In the genomic region with DNA sequence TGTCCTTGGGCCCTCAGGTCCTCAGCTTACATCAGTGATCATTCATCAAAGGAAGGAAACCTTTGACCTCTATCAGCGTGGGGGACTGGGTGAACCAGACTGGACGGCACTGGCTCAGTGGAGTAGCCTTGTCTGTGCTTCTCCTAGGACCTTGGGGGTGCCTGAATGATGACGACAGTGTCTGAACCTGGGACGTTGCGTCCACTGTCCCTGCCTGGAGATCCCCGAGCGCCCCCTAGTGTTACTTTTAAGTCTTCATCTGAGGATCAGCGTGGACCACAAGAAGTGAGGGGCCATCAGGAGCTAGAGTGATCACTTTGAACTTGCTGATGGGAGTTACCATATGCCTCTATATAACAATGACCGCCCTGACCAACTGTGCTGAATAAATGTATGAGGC, we compare ENCODE assay signal across 10 mouse cellular contexts. TPM values are rescaled to one million over a fixed set of nuclear protein-coding genes. Genes with fewer than 3 reads are reported as not detected.
DNase-seq lines count a peak whose midpoint lies in the region; ATAC-seq and TF ChIP-seq lines count a peak whose summit lies in the region.
"Had no signal": no experiment of that assay in that cellular context is flagged by ENCODE, and none has a peak within 500 bp of the region (broad histone marks: within the 10 kb centered on the region; RNA-seq: fewer than 3 reads in every experiment).

No protein-coding gene starts in this region.

- ATAC-seq in heart, embryonic 15.5 days (replicated peaks; ENCODE audit: insufficient number of reproducible peaks, insufficient read depth, low FRiP score, low read depth): peak; percentile 35; the same call in 1 of the 2 replicates
- ATAC-seq in megakaryocyte, adult 5-6 weeks (ENCODE audit: poor library complexity, severe bottlenecking): peak; percentile 45; the same call in 1 of the 2 replicates
- ATAC-seq in erythroid progenitor cell, adult 5-6 weeks (replicated peaks; ENCODE audit: low FRiP score, poor library complexity, severe bottlenecking): no peak

- H3K27me3 ChIP-seq in kidney, adult 2 months (replicated peaks; ENCODE audit: control insufficient read depth, insufficient read depth, low read length): no peaks in the 10 kb centered on the region
- H3K27me3 ChIP-seq in CH12.LX (replicated peaks): peaks cover 51% of the 10 kb centered on the region
- peaks cover 26% of the 10 kb centered on the region for H3K27me3 ChIP-seq in heart, embryonic 15.5 days

- DNase-seq in kidney, adult 2 months: peak; percentile 52
- no peak for DNase-seq in kidney, adult 11 months
- peak; percentile 66 for DNase-seq in CH12.LX (ENCODE audit: extremely low read depth)
- peak; percentile 73 for DNase-seq in adrenal gland, postnatal 10 days
- no peak for DNase-seq in frontal cortex, postnatal 25 days (ENCODE audit: low spot score in 2 of 2)
- DNase-seq: liver, embryonic 13.5 days had no signal

- no peak overlapping the region for H3K27ac ChIP-seq in kidney, adult 2 months (ENCODE audit: insufficient read depth, low read depth, low read length)
- H3K27ac ChIP-seq in CH12.LX (ENCODE audit: insufficient read depth, low read depth): no peak overlapping the region
- no peak overlapping the region for H3K27ac ChIP-seq in heart, embryonic 15.5 days
- H3K27ac ChIP-seq: embryonic facial prominence, embryonic 12.5 days; liver, embryonic 13.5 days had no signal

- no peak for TF ChIP-seq EP300 in CH12.LX (IDR thresholded peaks at IDR 0.05; ENCODE audit: low read length)

- H3K79me2 ChIP-seq in CH12.LX (replicated peaks; ENCODE audit: control insufficient read depth, extremely low read depth, insufficient read depth, poor library complexity, severe bottlenecking): no peaks in the 10 kb centered on the region

- no peak overlapping the region for H3K4me2 ChIP-seq in CH12.LX (ENCODE audit: insufficient read depth, low read depth, poor library complexity, severe bottlenecking)
- no peak overlapping the region for H3K4me2 ChIP-seq in heart, embryonic 15.5 days
- H3K4me2 ChIP-seq: embryonic facial prominence, embryonic 12.5 days; liver, embryonic 13.5 days had no signal

- WGBS in kidney, adult 2 months: 6% methylated on average over 9 of the region's 9 CpGs
- WGBS in heart, embryonic 15.5 days: 3% methylated on average over 9 of the region's 9 CpGs

- H3K36me3 ChIP-seq in kidney, adult 2 months (ENCODE audit: control insufficient read depth, insufficient read depth, low read length): no peaks in the 10 kb centered on the region
- no peaks in the 10 kb centered on the region for H3K36me3 ChIP-seq in CH12.LX (replicated peaks in 1 of 2; ENCODE audit: control insufficient read depth in 1 of 2, insufficient read depth in 1 of 2, low read length in 1 of 2)
- H3K36me3 ChIP-seq in heart, embryonic 15.5 days: no peaks in the 10 kb centered on the region
- H3K36me3 ChIP-seq: embryonic facial prominence, embryonic 12.5 days; liver, embryonic 13.5 days had no signal

- H3K4me1 ChIP-seq in kidney, adult 2 months (ENCODE audit: control insufficient read depth, insufficient read depth, low read length): no peaks in the 10 kb centered on the region
- peaks cover 0 to 8% of the 10 kb centered on the region in 2 experiments; a peak in 2 of 4 replicates for H3K4me1 ChIP-seq in CH12.LX (ENCODE audit: control insufficient read depth in 1 of 2, insufficient read depth in 2 of 2)
- peaks cover 5% of the 10 kb centered on the region for H3K4me1 ChIP-seq in heart, embryonic 15.5 days (replicated peaks)
- H3K4me1 ChIP-seq: embryonic facial prominence, embryonic 12.5 days had no signal

- H3K9me3 ChIP-seq in CH12.LX (replicated peaks; ENCODE audit: low read length): no peaks in the 10 kb centered on the region
- H3K9me3 ChIP-seq in heart, embryonic 15.5 days (replicated peaks): no peaks in the 10 kb centered on the region
- H3K9me3 ChIP-seq: embryonic facial prominence, embryonic 12.5 days; liver, embryonic 13.5 days had no signal

- TF ChIP-seq CTCF in kidney, adult 2 months (conservative IDR thresholded peaks at IDR 0.05; ENCODE audit: insufficient read depth, insufficient read length, low read depth, low read length): peak; percentile 63
- TF ChIP-seq CTCF in CH12.LX (conservative IDR thresholded peaks at IDR 0.05 in 1 of 2, IDR thresholded peaks at IDR 0.05 in 1 of 2; ENCODE audit: low read depth in 2 of 2, low read length in 2 of 2): peak; percentile 27 to 78; a peak in 3 of 4 replicates

- dilution Hi-C loops in CH12.LX (cut with MboI; ENCODE audit: extremely low pct_ligation_motif_present, extremely low pct_unique_long_range_greater_than_20kb, low sequenced_read_pairs): no loop called here

- no peak for TF ChIP-seq POLR2A in kidney, adult 2 months (IDR thresholded peaks at IDR 0.05; ENCODE audit: low read depth, low read length)
- no peak for TF ChIP-seq POLR2A in CH12.LX (IDR thresholded peaks at IDR 0.05; ENCODE audit: low read depth, low read length)

- no peak overlapping the region for H3K9ac ChIP-seq in CH12.LX (ENCODE audit: insufficient read depth, low read depth)
- H3K9ac ChIP-seq in heart, embryonic 15.5 days: no peak overlapping the region
- H3K9ac ChIP-seq: embryonic facial prominence, embryonic 12.5 days; liver, embryonic 13.5 days had no signal

- TF ChIP-seq RAD21 in CH12.LX (IDR thresholded peaks at IDR 0.05; ENCODE audit: low read depth, low read length): peak; percentile 57

- in situ Hi-C loops in CH12.LX (cut with MboI; ENCODE audit: low pct_ligation_motif_present, low pct_unique_long_range_greater_than_20kb, low sequenced_read_pairs): loop anchor here (5.0 to 10.0 kb wide), 3 partner anchors 39 to 529 kb away; partner anchors contain the start of genes Fgf8 and Npm3

- H3K4me3 ChIP-seq in kidney, adult 2 months (ENCODE audit: insufficient read depth, low read depth, low read length): no peak overlapping the region
- no peak overlapping the region for H3K4me3 ChIP-seq in CH12.LX (replicated peaks in 1 of 3; ENCODE audit: low read depth in 2 of 3, low read length in 2 of 3, poor library complexity in 1 of 3)
- no peak overlapping the region for H3K4me3 ChIP-seq in heart, embryonic 15.5 days
- H3K4me3 ChIP-seq: embryonic facial prominence, embryonic 12.5 days; liver, embryonic 13.5 days had no signal

TF ChIP-seq in CH12.LX, 34 proteins besides CTCF, POLR2A, EP300 and RAD21:
- TF ChIP-seq ZMIZ1 (IDR thresholded peaks at IDR 0.05; ENCODE audit: low read depth, low read length): no peak
- TF ChIP-seq SMC3 (IDR thresholded peaks at IDR 0.05; ENCODE audit: low read depth, low read length): peak; percentile 58

RNA-seq across cellular contexts. Expression of gene Lbx1, which starts 19.4 kb away (rescaled TPM):
- 0.06 TPM in 1 of 2 replicates, not detected in the other for polyA plus RNA-seq in kidney, adult 2 months (2012; rRNA removed)
- total RNA-seq in CH12.LX (2012; rRNA removed) (not detected in 2 replicates), CH12.LX (2014; rRNA removed) (not detected in 2 replicates)
- polyA plus RNA-seq in CH12.LX (2012; ENCODE audit: insufficient read length, low read depth): not detected in 2 replicates
- total RNA-seq in adrenal gland, postnatal 10 days (2021): 1 to 10 TPM in 1 of 2 experiments, under 1 TPM in 1; 0.30 to 1.4 TPM
- polyA plus RNA-seq in heart, embryonic 15.5 days (2015; fragmentation: Nextera tagmentation; extraction: Ambion mirVana): not detected in 2 replicates
- total RNA-seq in megakaryocyte, adult 5-6 weeks (2015): not detected in 2 replicates
- total RNA-seq in megakaryocyte, adult 5-6 weeks (2017): not detected in 2 replicates
- total RNA-seq in erythroid progenitor cell, adult 5-6 weeks (2015; ENCODE audit: low replicate concordance): not detected in 2 replicates
- not detected in 2 replicates for total RNA-seq in erythroid progenitor cell, adult 5-6 weeks (2017; ENCODE audit: low replicate concordance)
- polyA plus RNA-seq: liver, embryonic 13.5 days had no signal

Comparison
In these comparisons a context has a peak if more than half of its experiments do, and no peak if none do; other contexts are left out.
1. DNase-seq: peak in kidney, adult 2 months (single experiment), CH12.LX (single experiment) and adrenal gland, postnatal 10 days (single experiment); none in kidney, adult 11 months (single experiment) and frontal cortex, postnatal 25 days (0 of 2).